In genomic region chr8:94399361-94399953, GRCm38 (mm10) we compare ENCODE assay signal across 22 mouse cellular contexts. TPM values are rescaled to one million over a fixed set of nuclear protein-coding genes. Genes with fewer than 3 reads are reported as not detected.
"Had no signal": no experiment of that assay in that cellular context is flagged by ENCODE, and none has a peak within 500 bp of the region (broad histone marks: within the 10 kb centered on the region; RNA-seq: fewer than 3 reads in every experiment).

No protein-coding gene starts in this region.

- H3K4me1 ChIP-seq: liver, embryonic 12.5 days; lung, embryonic 15.5 days; midbrain, embryonic 13.5 days; midbrain, embryonic 15.5 days; neural tube, embryonic 13.5 days; neural tube, embryonic 15.5 days had no signal

- ATAC-seq: liver, embryonic 12.5 days; lung, postnatal 0 days; midbrain, embryonic 13.5 days; midbrain, embryonic 15.5 days had no signal

- H3K4me2 ChIP-seq: liver, embryonic 12.5 days; lung, embryonic 15.5 days; midbrain, embryonic 13.5 days; midbrain, embryonic 15.5 days; neural tube, embryonic 13.5 days; neural tube, embryonic 15.5 days had no signal

- DNase-seq: lung, adult 2 months; lung, postnatal 14 days; lung, postnatal 36 days; retina, postnatal 1 day; right cerebral cortex, adult 18-20 months; right cerebral cortex, postnatal 25 days; right cerebral cortex, postnatal 4 days; spleen, adult 18-20 months; thymus, adult 18-20 months; thymus, postnatal 14 days; thymus, postnatal 36 days had no signal

- H3K9ac ChIP-seq: liver, embryonic 12.5 days; liver, embryonic 14.5 days; lung, embryonic 15.5 days; midbrain, embryonic 13.5 days; midbrain, embryonic 15.5 days; neural tube, embryonic 13.5 days; neural tube, embryonic 15.5 days had no signal

- H3K27ac ChIP-seq: liver, embryonic 12.5 days; liver, embryonic 14.5 days; lung, embryonic 15.5 days; macrophage; midbrain, embryonic 13.5 days; midbrain, embryonic 15.5 days; neural tube, embryonic 13.5 days; neural tube, embryonic 15.5 days had no signal

- H3K4me3 ChIP-seq: liver, embryonic 12.5 days; lung, embryonic 15.5 days; megakaryocyte, embryonic 14.5 days; midbrain, embryonic 13.5 days; midbrain, embryonic 15.5 days; neural tube, embryonic 13.5 days; neural tube, embryonic 15.5 days had no signal

- H3K27me3 ChIP-seq: liver, embryonic 12.5 days; lung, embryonic 15.5 days; midbrain, embryonic 13.5 days; midbrain, embryonic 15.5 days; neural tube, embryonic 13.5 days; neural tube, embryonic 15.5 days had no signal

- H3K9me3 ChIP-seq: liver, embryonic 12.5 days; lung, embryonic 15.5 days; megakaryocyte, embryonic 14.5 days; midbrain, embryonic 13.5 days; midbrain, embryonic 15.5 days; neural tube, embryonic 13.5 days; neural tube, embryonic 15.5 days had no signal

RNA-seq across cellular contexts. Expression of gene Nlrc5, which starts 34.7 kb away (rescaled TPM):
- polyA plus RNA-seq: neural tube, embryonic 11.5 days had no signal
